Mouse (Mus musculus) myocyte (in vitro differentiated cells): ENCODE results near the gene Btaf1. TPM values are rescaled to one million over a fixed set of nuclear protein-coding genes. Genes with fewer than 3 reads are reported as not detected.

Experiments used
- H3K27me3 ChIP-seq: one replicate; pipeline ENCODE4 v1.6.1; 2011; ENCODE audit not compliant: control insufficient read depth, insufficient read depth, insufficient read length
- H3K36me3 ChIP-seq: one replicate; pipeline ENCODE4 v1.6.1; 2011; ENCODE audit not compliant: control insufficient read depth, insufficient read depth
- H3K4me2 ChIP-seq: one replicate; pipeline ENCODE4 v1.6.1; 2011; ENCODE audit warnings: low read depth, control low read depth
- H3K4me3 ChIP-seq: one replicate; pipeline ENCODE4 v1.5.1; 2011; ENCODE audit warnings: mild to moderate bottlenecking, control low read depth, moderate library complexity
- H3K79me2 ChIP-seq: one replicate; pipeline ENCODE4 v1.6.1; 2011; ENCODE audit not compliant: control insufficient read depth, insufficient read depth
- H3ac ChIP-seq: one replicate; pipeline ENCODE4 v1.6.1; 2011; ENCODE audit not compliant: control insufficient read depth, insufficient read length
- CEBPB ChIP-seq: IDR thresholded peaks from 2 replicates; pipeline ENCODE4 v1.6.1; 2011; ENCODE audit warnings: mild to moderate bottlenecking, moderate library complexity; ENCODE audit not compliant: poor library complexity, insufficient read depth, severe bottlenecking
- E2F4 ChIP-seq: IDR thresholded peaks from one replicate; pipeline ENCODE4 v1.6.1; 2011; ENCODE audit warnings: mild to moderate bottlenecking, control low read depth, moderate library complexity; ENCODE audit not compliant: insufficient read depth
- MAX ChIP-seq: IDR thresholded peaks from one replicate; pipeline ENCODE4 v1.6.1; 2011; ENCODE audit warnings: low read depth, mild to moderate bottlenecking, control low read depth
- MYOD1 ChIP-seq, 3 experiments: IDR thresholded peaks; one replicate each; pipeline ENCODE4 v1.6.1; 2011; ENCODE audit warnings: control low read depth in 2 of 3, low read depth in 2 of 3, mild to moderate bottlenecking in 2 of 3, moderate library complexity in 1 of 3; ENCODE audit not compliant: insufficient read length in 2 of 3, control insufficient read depth in 1 of 3
- MYOG ChIP-seq, 3 experiments: IDR thresholded peaks; one replicate each; pipeline ENCODE4 v1.6.1; 2011; ENCODE audit warnings: control low read depth in 2 of 3, low read depth in 2 of 3, mild to moderate bottlenecking in 2 of 3; ENCODE audit not compliant: insufficient read length in 2 of 3, control insufficient read depth in 1 of 3, insufficient read depth in 1 of 3
- POLR2A ChIP-seq: IDR thresholded peaks from one replicate; pipeline ENCODE4 v1.6.1; 2011; ENCODE audit warnings: low read depth, mild to moderate bottlenecking, control low read depth, moderate library complexity; ENCODE audit not compliant: insufficient read length
- POLR2AphosphoS2 ChIP-seq: IDR thresholded peaks from one replicate; pipeline ENCODE4 v1.6.1; 2011; ENCODE audit warnings: low read depth, control low read depth; ENCODE audit not compliant: insufficient read length
- REST ChIP-seq: IDR thresholded peaks from one replicate; pipeline ENCODE4 v1.6.1; 2011; ENCODE audit warnings: mild to moderate bottlenecking, control low read depth, moderate library complexity; ENCODE audit not compliant: insufficient read depth, insufficient read length
- SRF ChIP-seq: IDR thresholded peaks from one replicate; pipeline ENCODE4 v1.6.1; 2011; ENCODE audit warnings: low read depth; ENCODE audit not compliant: control insufficient read depth, insufficient read length
- TCF12 ChIP-seq: IDR thresholded peaks from one replicate; pipeline ENCODE4 v1.6.1; 2011; ENCODE audit warnings: mild to moderate bottlenecking, control low read depth; ENCODE audit not compliant: poor library complexity, insufficient read depth, severe bottlenecking
- TCF3 ChIP-seq: IDR thresholded peaks from one replicate; pipeline ENCODE4 v1.6.1; 2011; ENCODE audit warnings: low read depth, control low read depth; ENCODE audit not compliant: insufficient read length
- USF1 ChIP-seq: IDR thresholded peaks from one replicate; pipeline ENCODE4 v1.6.1; 2011; ENCODE audit warnings: low read depth, mild to moderate bottlenecking, control low read depth, moderate library complexity
- polyA plus RNA-seq: library from polyadenylated mRNA; unstranded; fragments of >200 nt; fragmentation: generic; extraction: Trizol; gene quantifications from one replicate; pipeline ENCODE4 v1.2.1, GENCODE M21; 2012; ENCODE audit warnings: missing spikeins

Btaf1 gene
- polyA plus RNA-seq, 1 experiment = 4.8 TPM

- Histone ChIP-seq H3K36me3 (no peaks in the 10 kb centered on the region), H3K79me2 (no peaks in the 10 kb centered on the region), H3K4me3 (no peak overlapping the region), H3K27me3 (no peaks in the 10 kb centered on the region), H3K4me2 (no peak overlapping the region), H3ac (no peak overlapping the region)
- TF ChIP-seq MYOD1 (IDR thresholded peaks at IDR 0.05; ENCODE audit: control insufficient read depth in 1 of 3, insufficient read length in 2 of 3, low read depth in 2 of 3) (no peak), E2F4 (no peak), MYOG (IDR thresholded peaks at IDR 0.05; ENCODE audit: control insufficient read depth in 1 of 3, insufficient read depth in 1 of 3, insufficient read length in 2 of 3, low read depth in 2 of 3) (no peak), USF1 (no peak)
Measured at GRCm38 (mm10) chr19:36913064-36913463, 12.8 kb upstream of the Btaf1 start.

DNA sequence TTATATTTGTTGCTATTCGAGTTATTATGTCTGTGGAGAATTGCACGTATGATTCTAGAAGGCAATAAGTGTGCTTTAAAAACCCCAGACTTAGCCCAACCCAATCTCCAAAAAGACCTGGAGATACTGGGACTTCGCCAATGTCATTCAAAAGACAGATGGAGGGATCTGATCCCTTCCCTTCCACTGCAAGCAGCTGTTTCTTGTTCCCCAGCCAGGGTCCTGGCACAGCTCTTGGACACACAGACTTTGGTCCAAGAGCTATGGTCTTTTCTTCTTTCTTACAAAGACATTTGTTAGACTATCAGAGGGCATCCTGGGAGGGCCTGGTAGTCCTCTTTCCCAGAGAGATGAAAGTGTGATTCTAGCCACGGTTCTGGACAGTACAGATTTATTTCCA lies 9.7 kb upstream of the Btaf1 start:
- Histone ChIP-seq H3K4me2 (no peak overlapping the region), H3K79me2 (no peaks in the 10 kb centered on the region), H3K4me3 (no peak overlapping the region), H3K36me3 (no peaks in the 10 kb centered on the region), H3K27me3 (no peaks in the 10 kb centered on the region), H3ac (no peak overlapping the region)
- TF ChIP-seq TCF3 = no peak
- no peak for TF ChIP-seq POLR2AphosphoS2
- no peak for TF ChIP-seq MYOG (IDR thresholded peaks at IDR 0.05; ENCODE audit: control insufficient read depth in 1 of 3, insufficient read depth in 1 of 3, insufficient read length in 2 of 3, low read depth in 2 of 3)
- no peak for TF ChIP-seq TCF12
- TF ChIP-seq E2F4 = no peak
- no peak for TF ChIP-seq POLR2A
- no peak for TF ChIP-seq MYOD1 (IDR thresholded peaks at IDR 0.05; ENCODE audit: control insufficient read depth in 1 of 3, insufficient read length in 2 of 3, low read depth in 2 of 3)
- TF ChIP-seq MAX = no peak
- TF ChIP-seq SRF = no peak
- no peak for TF ChIP-seq REST

DNA sequence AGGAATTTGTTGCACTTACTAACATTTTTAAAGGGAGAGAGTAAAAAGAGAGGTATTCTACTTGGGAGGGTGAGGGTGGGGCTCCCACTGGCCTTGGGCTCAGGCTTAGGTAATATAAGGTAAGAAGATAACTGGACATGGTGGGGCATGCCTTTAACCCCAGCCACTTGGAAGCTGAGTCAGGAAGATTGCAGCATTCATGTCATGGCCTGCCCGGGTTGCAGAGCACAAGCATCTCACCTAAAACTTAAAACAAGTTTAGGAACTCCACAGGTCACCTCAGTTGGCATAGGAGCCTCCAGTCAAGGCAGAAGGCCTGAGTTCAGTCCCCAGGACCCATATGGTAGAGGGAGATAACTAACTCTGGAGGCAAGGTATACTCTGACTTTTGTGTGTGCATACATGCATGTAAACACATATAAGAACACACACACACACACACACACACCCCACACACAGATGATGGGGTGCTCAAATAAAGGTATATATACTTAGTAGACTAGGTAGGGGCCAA lies 8.9 kb upstream of the Btaf1 start:
- no peak for TF ChIP-seq POLR2A
- no peak for TF ChIP-seq MYOG (IDR thresholded peaks at IDR 0.05; ENCODE audit: control insufficient read depth in 1 of 3, insufficient read depth in 1 of 3, insufficient read length in 2 of 3, low read depth in 2 of 3)
- TF ChIP-seq MAX = no peak
- TF ChIP-seq TCF3 = no peak
- no peak for TF ChIP-seq USF1
- no peak for TF ChIP-seq E2F4
- no peak for TF ChIP-seq REST
- no peak for TF ChIP-seq SRF
- no peak for TF ChIP-seq POLR2AphosphoS2
- TF ChIP-seq MYOD1 (IDR thresholded peaks at IDR 0.05; ENCODE audit: control insufficient read depth in 1 of 3, insufficient read length in 2 of 3, low read depth in 2 of 3) = no peak
- no peak for TF ChIP-seq CEBPB
- no peaks in the 10 kb centered on the region for H3K27me3 ChIP-seq
- H3K4me2 ChIP-seq = no peak overlapping the region
- no peaks in the 10 kb centered on the region for H3K79me2 ChIP-seq
- no peak overlapping the region for H3K4me3 ChIP-seq
- no peaks in the 10 kb centered on the region for H3K36me3 ChIP-seq
- no peak overlapping the region for H3ac ChIP-seq

GRCm38 (mm10) chr19:36918441-36919301 lies 7.2 kb upstream of the Btaf1 start:
- peak overlapping the region; percentile 91 for H3K4me2 ChIP-seq
- no peaks in the 10 kb centered on the region for H3K36me3 ChIP-seq
- peak overlapping the region; percentile 37 for H3K4me3 ChIP-seq
- no peaks in the 10 kb centered on the region for H3K79me2 ChIP-seq
- H3ac ChIP-seq = peak overlapping the region; percentile 17
- TF ChIP-seq MYOD1 (IDR thresholded peaks at IDR 0.05; ENCODE audit: control insufficient read depth in 1 of 3, insufficient read length in 2 of 3, low read depth in 2 of 3) (peak in 2 of 3 experiments; percentile 15 to 23), MYOG (IDR thresholded peaks at IDR 0.05; ENCODE audit: control insufficient read depth in 1 of 3, insufficient read depth in 1 of 3, insufficient read length in 2 of 3, low read depth in 2 of 3) (peak in 1 of 3 experiments; percentile 50), POLR2A (peak; percentile 78), POLR2AphosphoS2 (peak; percentile 59), E2F4 (no peak)
- no peaks in the 10 kb centered on the region for H3K27me3 ChIP-seq

DNA sequence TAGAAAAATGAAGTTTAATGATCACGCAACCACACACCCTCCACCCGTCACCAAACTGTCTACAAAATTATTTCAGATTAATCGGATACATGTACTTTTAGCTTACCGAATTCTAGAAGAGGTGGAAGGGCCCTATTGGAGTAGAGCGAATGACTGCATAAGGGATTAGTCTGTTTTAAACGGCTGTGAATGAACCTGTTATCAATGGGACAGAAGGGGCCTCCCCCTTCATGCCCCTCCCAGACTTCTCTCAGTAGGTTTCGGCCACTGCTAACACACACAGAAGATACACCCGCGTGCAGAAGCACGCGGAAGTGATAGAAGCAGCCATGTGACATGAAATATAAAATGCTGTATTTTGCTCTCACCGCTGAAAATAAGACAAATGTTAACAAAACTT lies 6.4 kb upstream of the Btaf1 start, which contains the start of gene Fgfbp3:
Fgfbp3 (minus strand) TSS at position 150 of the 400 bp plus-strand sequence.
- Histone ChIP-seq H3K79me2 (no peaks in the 10 kb centered on the region), H3K4me2 (peak within 1 kb of the TSS; percentile 91), H3K36me3 (no peaks in the 10 kb centered on the region), H3ac (peak within 1 kb of the TSS; percentile 17), H3K4me3 (peak within 1 kb of the TSS; percentile 37), H3K27me3 (no peaks in the 10 kb centered on the region)
- TF ChIP-seq POLR2AphosphoS2 (no peak), TCF3 (no peak), USF1 (no peak), E2F4 (no peak), POLR2A (no peak)
